Mouse (Mus musculus) embryonic facial prominence, embryonic 15.5 days (tissue): ENCODE measurements at regions not wholly inside any gene's neighbourhood (a gene's known extent, or its start where the extent isn't known, plus 50 kb on each side); places are given as distances from the start of the nearest gene placed in this dataset.

Source experiments
- ATAC-seq: fragments of 200-750 bp; cut with Nextera tagmentation; 2 replicates; pipeline ENCODE4 v1.8.0; 2017; ENCODE audit warnings: low read depth, moderate TSS enrichment; ENCODE audit not compliant: insufficient number of reproducible peaks, low FRiP score, low TSS enrichment
- H3K27ac ChIP-seq: fragments of 300-500 bp; sonication (generic); replicated peaks from 2 replicates; pipeline ENCODE4 v1.5.1; 2015; ENCODE audit warnings: mild to moderate bottlenecking, inconsistent platforms
- H3K27me3 ChIP-seq: fragments of 300-500 bp; sonication (generic); 2 replicates; pipeline ENCODE4 v1.6.1; 2015; ENCODE audit warnings: inconsistent platforms
- H3K36me3 ChIP-seq: fragments of 300-500 bp; sonication (generic); 2 replicates; pipeline ENCODE4 v1.6.1; 2015; ENCODE audit warnings: mild to moderate bottlenecking, inconsistent platforms
- H3K4me1 ChIP-seq: fragments of 300-500 bp; sonication (generic); 2 replicates; pipeline ENCODE4 v1.6.1; 2015; ENCODE audit warnings: inconsistent platforms
- H3K4me2 ChIP-seq: fragments of 300-500 bp; sonication (generic); replicated peaks from 2 replicates; pipeline ENCODE4 v1.6.1; 2015; ENCODE audit warnings: mild to moderate bottlenecking, inconsistent platforms
- H3K4me3 ChIP-seq: fragments of 300-500 bp; sonication (generic); replicated peaks from 2 replicates; pipeline ENCODE4 v1.5.1; 2015; ENCODE audit warnings: mild to moderate bottlenecking, inconsistent platforms
- H3K9ac ChIP-seq: fragments of 300-500 bp; sonication (generic); 2 replicates; pipeline ENCODE4 v1.6.1; 2015; ENCODE audit warnings: inconsistent platforms
- H3K9me3 ChIP-seq: fragments of 300-500 bp; sonication (generic); replicated peaks from 2 replicates; pipeline ENCODE4 v1.6.1; 2016; ENCODE audit warnings: inconsistent platforms
- WGBS: fragments of 180-500 bp; shearing (Covaris S2); methylation state at CpG from one replicate; pipeline ENCODE4 v1.1.7; 2015; 5-methylcytosine and 5-hydroxymethylcytosine counted together

DNA sequence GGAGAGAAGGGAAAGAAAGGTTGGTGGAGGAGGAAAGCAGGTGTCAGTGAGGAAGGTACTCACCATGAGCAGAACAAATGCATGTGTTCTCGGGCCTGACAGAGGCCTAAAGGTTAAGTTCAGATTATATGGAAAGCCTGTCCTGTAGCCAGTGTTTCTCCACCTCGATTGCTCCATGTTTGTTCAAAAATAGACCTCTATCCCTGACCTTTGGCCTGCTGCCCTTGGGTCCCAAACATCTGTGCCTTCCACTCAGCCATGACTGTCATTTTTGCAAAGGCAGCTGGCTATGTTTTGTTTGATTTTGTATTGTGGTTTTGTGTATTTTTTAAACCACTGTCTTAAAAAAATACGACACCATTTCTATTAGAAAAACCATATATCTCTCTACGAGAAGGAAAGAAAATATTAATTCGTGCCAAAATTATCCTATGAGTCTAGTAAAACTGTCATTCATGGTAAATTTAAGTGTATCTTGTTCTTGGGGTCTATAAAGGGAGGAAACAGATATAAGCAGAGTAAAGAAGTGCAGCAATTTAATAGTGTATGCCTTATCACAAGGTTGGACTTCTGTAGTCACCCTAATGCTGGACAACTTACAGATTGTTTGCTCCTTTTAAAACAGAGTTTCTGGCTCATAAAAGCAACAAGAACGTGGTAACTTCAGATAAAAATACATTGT lies 96.1 kb upstream of the Vgll3 start:
- H3K36me3 ChIP-seq, result no peaks in the 10 kb centered on the region
- H3K4me2 ChIP-seq, result no peak overlapping the region
- WGBS, result 69% methylated on average over 6 of the region's 6 CpGs
- no peak for ATAC-seq
- no peaks in the 10 kb centered on the region for H3K4me1 ChIP-seq
- H3K9me3 ChIP-seq, result no peaks in the 10 kb centered on the region
- H3K27me3 ChIP-seq, result no peaks in the 10 kb centered on the region
- no peak overlapping the region for H3K27ac ChIP-seq
- H3K9ac ChIP-seq, result no peak overlapping the region
- H3K4me3 ChIP-seq, result no peak overlapping the region

DNA sequence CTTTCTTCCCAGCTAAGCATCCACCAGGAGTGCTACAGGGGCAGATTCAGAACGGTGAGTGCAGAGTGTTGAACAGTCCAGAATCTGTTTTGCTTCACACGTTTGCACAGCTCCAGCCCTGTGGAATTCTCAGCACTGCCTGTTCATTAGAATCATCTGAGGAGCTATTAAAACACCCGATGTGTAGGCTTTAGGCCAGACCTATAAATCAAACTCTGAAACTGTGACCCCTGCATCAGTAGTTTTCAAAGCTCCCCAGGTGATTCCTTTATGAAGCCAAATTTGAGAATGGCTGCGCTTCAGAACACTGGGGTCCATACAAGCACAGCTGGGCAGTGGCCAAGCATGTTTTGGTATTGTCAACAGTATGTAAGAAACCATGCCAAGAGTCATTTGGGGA lies 94.1 kb upstream of the Vgll3 start:
- no peak overlapping the region for H3K4me3 ChIP-seq
- H3K27me3 ChIP-seq, result no peaks in the 10 kb centered on the region
- H3K27ac ChIP-seq, result no peak overlapping the region
- no peak overlapping the region for H3K9ac ChIP-seq
- no peak for ATAC-seq
- H3K36me3 ChIP-seq, result no peaks in the 10 kb centered on the region
- H3K4me2 ChIP-seq, result no peak overlapping the region
- H3K9me3 ChIP-seq, result no peaks in the 10 kb centered on the region
- no peaks in the 10 kb centered on the region for H3K4me1 ChIP-seq
- 55% methylated on average over 4 of the region's 4 CpGs for WGBS

DNA sequence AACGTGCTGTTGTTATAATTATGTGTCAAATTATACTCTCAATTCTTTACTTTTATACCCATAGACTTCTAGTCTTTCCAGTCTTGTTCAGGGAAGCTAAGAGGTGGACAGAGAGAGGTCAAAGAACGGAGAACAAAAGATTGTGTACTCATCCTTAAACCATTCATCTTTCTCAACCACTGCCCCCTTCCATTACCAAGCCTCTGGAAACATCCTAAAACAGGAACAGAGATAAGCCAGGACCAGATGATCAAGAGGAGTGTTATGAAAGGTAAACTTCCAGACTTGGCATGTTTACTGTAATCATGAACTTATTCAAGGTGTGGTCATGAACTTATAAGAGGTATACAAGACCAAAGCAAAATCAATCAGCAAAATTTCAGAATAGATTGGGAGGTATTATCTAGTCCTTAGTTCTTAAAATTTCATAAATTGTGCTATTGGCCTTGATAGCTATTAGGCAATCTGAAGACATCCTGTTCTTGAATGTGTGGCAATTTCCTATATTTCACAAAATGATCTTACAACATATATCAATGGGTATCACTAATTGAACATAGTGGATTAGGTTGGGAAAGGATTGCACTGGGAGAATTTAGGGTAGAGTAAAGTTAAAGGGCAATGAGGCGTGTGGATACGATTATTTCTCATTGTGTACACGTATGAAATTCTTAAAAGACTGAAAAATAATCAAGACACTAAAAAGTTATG lies 89.3 kb upstream of the Vgll3 start:
- no peaks in the 10 kb centered on the region for H3K36me3 ChIP-seq
- H3K4me3 ChIP-seq, result no peak overlapping the region
- WGBS, result 80% methylated on average over 5 of the region's 5 CpGs
- no peaks in the 10 kb centered on the region for H3K27me3 ChIP-seq
- no peaks in the 10 kb centered on the region for H3K9me3 ChIP-seq
- H3K27ac ChIP-seq, result no peak overlapping the region
- H3K4me2 ChIP-seq, result no peak overlapping the region
- no peak overlapping the region for H3K9ac ChIP-seq
- H3K4me1 ChIP-seq, result no peaks in the 10 kb centered on the region
- no peak for ATAC-seq

DNA sequence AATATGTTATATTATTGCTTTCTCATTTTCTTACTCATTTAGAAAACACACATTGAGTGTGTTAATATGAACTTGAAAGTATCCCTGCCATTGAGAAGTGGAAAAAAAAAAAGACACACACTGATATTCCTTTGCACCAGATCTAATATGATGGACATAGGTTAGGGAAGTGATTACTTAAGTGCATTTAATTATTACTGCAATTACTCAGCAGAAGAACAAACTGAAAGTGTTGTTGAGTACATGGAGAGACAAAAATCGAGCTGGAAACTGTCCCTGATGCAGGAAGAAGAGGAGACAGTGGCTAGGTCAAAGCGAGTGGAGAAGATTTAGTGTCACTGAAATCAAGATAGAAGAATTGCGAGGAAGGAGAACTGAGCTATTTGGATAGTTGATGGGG lies 88.8 kb upstream of the Vgll3 start:
- Histone ChIP-seq H3K36me3 (no peaks in the 10 kb centered on the region), H3K27ac (no peak overlapping the region), H3K9ac (no peak overlapping the region), H3K4me1 (no peaks in the 10 kb centered on the region), H3K4me2 (no peak overlapping the region), H3K27me3 (no peaks in the 10 kb centered on the region), H3K4me3 (no peak overlapping the region), H3K9me3 (no peaks in the 10 kb centered on the region)
- WGBS, result 73% methylated on average over 3 of the region's 3 CpGs
- ATAC-seq, result no peak

DNA sequence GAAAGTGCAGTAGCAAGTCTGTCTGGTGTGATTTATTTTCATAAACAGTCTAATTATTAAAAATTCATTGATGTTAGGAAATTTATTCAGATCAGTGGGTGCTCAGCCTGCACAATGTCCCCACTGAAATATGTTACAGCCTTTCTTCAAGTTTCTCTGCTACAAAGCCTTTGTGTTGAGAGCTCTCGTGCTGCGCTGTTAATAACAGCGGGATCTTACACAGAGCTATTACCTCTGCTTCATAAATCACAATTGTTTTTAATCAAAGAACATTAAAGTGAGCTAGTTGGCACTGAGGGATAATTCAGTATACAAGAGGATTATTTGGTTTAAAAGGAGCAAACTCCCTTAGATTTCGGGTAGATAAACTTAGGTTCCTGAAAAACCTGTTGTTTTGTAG lies 85.7 kb upstream of the Vgll3 start:
- no peak overlapping the region for H3K4me2 ChIP-seq
- H3K27ac ChIP-seq, result no peak overlapping the region
- 79% methylated on average over 4 of the region's 4 CpGs for WGBS
- H3K36me3 ChIP-seq, result no peaks in the 10 kb centered on the region
- no peaks in the 10 kb centered on the region for H3K4me1 ChIP-seq
- H3K27me3 ChIP-seq, result no peaks in the 10 kb centered on the region
- no peak overlapping the region for H3K9ac ChIP-seq
- no peaks in the 10 kb centered on the region for H3K9me3 ChIP-seq
- H3K4me3 ChIP-seq, result no peak overlapping the region
- ATAC-seq, result no peak

DNA sequence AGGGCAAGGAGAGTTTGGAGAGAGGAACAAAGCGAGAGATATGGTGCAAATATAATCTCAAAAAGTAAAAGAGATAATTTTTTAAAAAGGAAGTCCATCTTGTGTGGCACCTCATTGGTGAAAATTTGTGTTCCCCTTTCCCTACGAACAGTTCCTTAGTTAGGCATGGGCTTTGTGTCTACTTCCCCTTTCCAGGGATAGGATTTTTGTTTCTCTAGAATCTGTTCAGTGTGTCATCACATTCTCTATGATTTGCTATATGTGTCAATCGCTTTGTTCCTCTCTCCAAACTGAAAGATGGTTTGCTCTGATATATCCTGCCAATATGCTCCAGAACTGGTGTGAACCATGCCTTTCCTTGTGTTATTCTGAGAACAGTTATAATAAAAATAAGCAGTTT lies 75.4 kb upstream of the Vgll3 start:
- no peaks in the 10 kb centered on the region for H3K4me1 ChIP-seq
- H3K4me3 ChIP-seq, result no peak overlapping the region
- H3K27ac ChIP-seq, result no peak overlapping the region
- H3K9me3 ChIP-seq, result no peaks in the 10 kb centered on the region
- WGBS, result 89% methylated on average over 3 of the region's 3 CpGs
- no peaks in the 10 kb centered on the region for H3K27me3 ChIP-seq
- no peak overlapping the region for H3K9ac ChIP-seq
- no peaks in the 10 kb centered on the region for H3K36me3 ChIP-seq
- no peak overlapping the region for H3K4me2 ChIP-seq
- ATAC-seq, result no peak

DNA sequence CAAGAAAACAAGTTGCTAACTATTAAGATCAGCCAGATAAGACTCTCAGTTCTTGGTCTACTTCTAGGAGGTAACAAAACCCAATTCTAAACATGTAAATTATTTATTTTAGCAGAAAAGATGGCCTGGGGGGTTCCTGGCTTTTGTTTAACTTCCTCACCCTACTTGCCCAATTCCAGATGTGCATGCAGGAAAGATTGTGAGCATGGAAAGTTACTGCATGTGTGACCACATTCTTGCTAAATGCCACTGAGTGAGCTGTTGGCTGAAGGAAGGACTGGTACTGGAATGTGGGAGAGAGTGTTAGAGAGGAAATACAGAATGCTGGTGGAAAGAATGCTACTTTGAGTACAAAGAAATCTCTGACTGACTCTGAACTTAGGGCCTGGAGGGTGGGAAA lies 72.1 kb upstream of the Vgll3 start:
- Histone ChIP-seq H3K9ac (no peak overlapping the region), H3K4me1 (no peaks in the 10 kb centered on the region), H3K27me3 (no peaks in the 10 kb centered on the region), H3K4me2 (no peak overlapping the region), H3K4me3 (no peak overlapping the region), H3K36me3 (no peaks in the 10 kb centered on the region), H3K27ac (no peak overlapping the region), H3K9me3 (no peaks in the 10 kb centered on the region)
- ATAC-seq, result no peak

DNA sequence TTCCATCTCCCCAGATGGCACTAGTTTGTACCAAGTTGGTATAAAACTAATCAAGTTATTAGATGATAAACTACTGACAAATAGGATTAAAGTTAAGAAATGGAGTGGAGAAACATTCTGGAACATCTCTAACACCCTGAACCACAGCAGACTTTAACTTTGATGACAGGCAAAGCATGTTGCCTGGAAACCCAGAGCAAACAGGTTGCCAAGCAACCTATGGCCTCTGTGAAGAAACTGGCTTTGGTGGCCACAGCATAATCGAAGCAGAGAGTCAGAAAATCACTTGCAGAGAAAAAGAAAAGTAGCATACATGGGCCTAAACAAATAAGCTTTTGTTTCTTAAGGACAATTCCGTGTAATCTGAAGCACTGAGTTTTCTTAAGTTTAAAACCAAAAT lies 59.4 kb upstream of the Vgll3 start:
- H3K4me1 ChIP-seq, result no peaks in the 10 kb centered on the region
- WGBS, result 51% methylated on average over 2 of the region's 2 CpGs
- H3K36me3 ChIP-seq, result no peaks in the 10 kb centered on the region
- no peak overlapping the region for H3K27ac ChIP-seq
- no peak overlapping the region for H3K4me2 ChIP-seq
- no peak for ATAC-seq
- H3K9ac ChIP-seq, result no peak overlapping the region
- no peaks in the 10 kb centered on the region for H3K27me3 ChIP-seq
- H3K9me3 ChIP-seq, result no peaks in the 10 kb centered on the region
- H3K4me3 ChIP-seq, result no peak overlapping the region
